Mouse (Mus musculus) heart, embryonic 16.5 days (tissue): ENCODE measurements around the gene Baiap2l1. TPM values are rescaled to one million over a fixed set of nuclear protein-coding genes. Genes with fewer than 3 reads are reported as not detected.

ENCODE experiments used
- ATAC-seq: fragments of 200-750 bp; cut with Nextera tagmentation; replicated peaks from 2 replicates; pipeline ENCODE4 v1.8.0; 2017; ENCODE audit warnings: moderate number of reproducible peaks; ENCODE audit not compliant: insufficient read depth, low FRiP score; ENCODE audit errors: extremely low read depth
- H3K27ac ChIP-seq: fragments of 300-500 bp; sonication (generic); 2 replicates; pipeline ENCODE4 v1.5.1; 2014; ENCODE audit warnings: mild to moderate bottlenecking, low read length, control low read depth, moderate library complexity
- H3K27me3 ChIP-seq: fragments of 300-500 bp; sonication (generic); 2 replicates; pipeline ENCODE4 v1.6.1; 2014; ENCODE audit warnings: low read length, mixed read lengths; ENCODE audit not compliant: control insufficient read depth, insufficient read depth
- H3K36me3 ChIP-seq: fragments of 300-500 bp; sonication (generic); 2 replicates; pipeline ENCODE4 v1.6.1; 2014; ENCODE audit not compliant: control insufficient read depth, insufficient read depth
- H3K4me1 ChIP-seq: fragments of 300-500 bp; sonication (generic); 2 replicates; pipeline ENCODE4 v1.6.1; 2014; ENCODE audit warnings: low read length, mixed read lengths; ENCODE audit not compliant: control insufficient read depth, insufficient read depth
- H3K4me2 ChIP-seq: fragments of 300-500 bp; sonication (generic); 2 replicates; pipeline ENCODE4 v1.6.1; 2014; ENCODE audit warnings: low read depth, mild to moderate bottlenecking, control low read depth, low read length
- H3K4me3 ChIP-seq: fragments of 300-500 bp; sonication (generic); 2 replicates; pipeline ENCODE4 v1.5.1; 2014; ENCODE audit warnings: mild to moderate bottlenecking, control low read depth, low read length
- H3K9ac ChIP-seq: fragments of 300-500 bp; sonication (generic); 2 replicates; pipeline ENCODE4 v1.6.1; 2014; ENCODE audit warnings: low read length, control low read depth
- H3K9me3 ChIP-seq: fragments of 300-500 bp; sonication (generic); replicated peaks from 2 replicates; pipeline ENCODE4 v1.6.1; 2016; ENCODE audit warnings: low read length; ENCODE audit not compliant: control insufficient read depth
- WGBS: fragments of 180-500 bp; shearing (Covaris S2); extraction: QIAGEN DNeasy Blood & Tissue Kit; methylation state at CpG from one replicate; pipeline ENCODE4 v1.1.7; 2014; 5-methylcytosine and 5-hydroxymethylcytosine counted together
- polyA plus RNA-seq: library from polyadenylated mRNA; unstranded; fragments of >200 nt; fragmentation: Nextera tagmentation; extraction: Ambion mirVana; gene quantifications from 2 replicates; pipeline ENCODE4 v1.2.1, GENCODE M21; 2015

The Baiap2l1 gene
- 12.0 and 12.5 TPM in 2 replicates for polyA plus RNA-seq

GRCm38 (mm10) chr5:144357881-144358591 is at the start of gene Baiap2l1:
TSS of gene Baiap2l1 (minus strand) at chr5:144358112.
- H3K4me3 ChIP-seq, result peak within 1 kb of the TSS; percentile 61

GRCm38 (mm10) chr5:144406256-144406655 is 48.3 kb upstream of the Baiap2l1 start:
- Histone ChIP-seq H3K27ac (no peak overlapping the region), H3K4me3 (no peak overlapping the region), H3K4me2 (no peak overlapping the region), H3K9ac (no peak overlapping the region), H3K27me3 (no peaks in the 10 kb centered on the region), H3K9me3 (no peaks in the 10 kb centered on the region), H3K36me3 (no peaks in the 10 kb centered on the region), H3K4me1 (no peaks in the 10 kb centered on the region)
- WGBS, result 81% methylated on average over 11 of the region's 11 CpGs
- no peak for ATAC-seq

More at GRCm38 (mm10) chr5:144357881-144358591, at the start of gene Baiap2l1:
- Histone ChIP-seq H3K9me3 (no peaks in the 10 kb centered on the region), H3K4me2 (peak within 1 kb of the TSS; percentile 72), H3K4me1 (peaks cover 4% of the 10 kb centered on the region; the same call in 1 of the 2 replicates), H3K27me3 (no peaks in the 10 kb centered on the region; the same call in 1 of the 2 replicates), H3K36me3 (no peaks in the 10 kb centered on the region), H3K9ac (peak within 1 kb of the TSS; percentile 74), H3K27ac (peak within 1 kb of the TSS; percentile 75)
- peak; percentile 93 for ATAC-seq
- under 1% methylated on average over 59 of the region's 60 CpGs for WGBS

DNA sequence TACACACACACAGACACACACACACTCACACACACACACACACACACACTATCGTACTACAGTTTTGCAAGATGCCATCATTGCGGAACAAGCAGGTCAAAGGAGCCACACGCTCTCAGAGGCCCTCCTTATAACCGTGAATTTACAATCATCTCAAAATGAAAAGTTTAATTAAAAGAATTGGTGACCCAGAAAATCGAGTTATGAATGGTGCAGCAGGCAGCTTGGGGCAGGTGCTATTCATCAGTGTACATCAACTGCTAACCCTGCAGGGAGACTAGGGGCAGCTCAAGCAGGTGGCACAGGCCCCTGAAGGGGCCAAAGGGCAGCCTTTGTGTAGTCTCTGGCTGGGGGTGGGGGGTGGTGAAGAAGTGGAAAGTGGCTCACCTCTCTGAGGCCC is 42.9 kb upstream of the Baiap2l1 start:
- Histone ChIP-seq H3K36me3 (no peaks in the 10 kb centered on the region), H3K9me3 (peaks cover 3% of the 10 kb centered on the region; the same call in 1 of the 2 replicates), H3K4me3 (no peak overlapping the region), H3K4me2 (no peak overlapping the region), H3K27ac (no peak overlapping the region), H3K4me1 (no peaks in the 10 kb centered on the region), H3K27me3 (no peaks in the 10 kb centered on the region), H3K9ac (no peak overlapping the region)
- ATAC-seq, result no peak
- WGBS, result 84% methylated on average over 5 of the region's 5 CpGs

DNA sequence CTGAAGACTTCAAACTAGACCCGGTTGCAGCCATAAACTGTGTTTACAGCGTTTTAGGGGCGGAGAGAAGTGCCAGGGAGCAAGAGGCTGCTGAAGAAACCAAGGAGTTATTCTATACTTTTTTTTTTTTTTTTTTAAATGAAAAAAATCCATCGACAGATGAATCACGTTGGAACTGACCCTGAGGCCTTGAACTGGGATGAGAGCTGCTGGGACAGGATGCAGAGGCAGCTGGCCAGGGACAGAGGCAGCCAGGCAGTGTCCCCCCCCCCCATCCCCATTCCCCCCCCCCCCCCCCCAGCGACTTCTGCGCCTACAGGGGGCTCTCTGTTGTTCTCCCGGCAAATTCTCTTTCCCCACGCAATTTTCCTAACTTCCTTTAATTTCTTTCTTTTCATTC is 39.7 kb upstream of the Baiap2l1 start:
- H3K27me3 ChIP-seq, result no peaks in the 10 kb centered on the region
- WGBS, result 29% methylated on average over 5 of the region's 9 CpGs
- no peak for ATAC-seq
- no peaks in the 10 kb centered on the region for H3K4me1 ChIP-seq
- H3K9me3 ChIP-seq, result peaks cover 3% of the 10 kb centered on the region; the same call in 1 of the 2 replicates
- no peaks in the 10 kb centered on the region for H3K36me3 ChIP-seq
- H3K9ac ChIP-seq, result no peak overlapping the region
- H3K27ac ChIP-seq, result no peak overlapping the region
- no peak overlapping the region for H3K4me3 ChIP-seq
- H3K4me2 ChIP-seq, result no peak overlapping the region

GRCm38 (mm10) chr5:144394142-144394541 is 36.2 kb upstream of the Baiap2l1 start:
- ATAC-seq, result no peak
- Histone ChIP-seq H3K27ac (no peak overlapping the region), H3K4me3 (no peak overlapping the region), H3K9me3 (peaks cover 3% of the 10 kb centered on the region; the same call in 1 of the 2 replicates), H3K4me2 (no peak overlapping the region), H3K36me3 (no peaks in the 10 kb centered on the region), H3K9ac (no peak overlapping the region), H3K4me1 (no peaks in the 10 kb centered on the region), H3K27me3 (no peaks in the 10 kb centered on the region)
- WGBS, result 90% methylated on average over 2 of the region's 2 CpGs

DNA sequence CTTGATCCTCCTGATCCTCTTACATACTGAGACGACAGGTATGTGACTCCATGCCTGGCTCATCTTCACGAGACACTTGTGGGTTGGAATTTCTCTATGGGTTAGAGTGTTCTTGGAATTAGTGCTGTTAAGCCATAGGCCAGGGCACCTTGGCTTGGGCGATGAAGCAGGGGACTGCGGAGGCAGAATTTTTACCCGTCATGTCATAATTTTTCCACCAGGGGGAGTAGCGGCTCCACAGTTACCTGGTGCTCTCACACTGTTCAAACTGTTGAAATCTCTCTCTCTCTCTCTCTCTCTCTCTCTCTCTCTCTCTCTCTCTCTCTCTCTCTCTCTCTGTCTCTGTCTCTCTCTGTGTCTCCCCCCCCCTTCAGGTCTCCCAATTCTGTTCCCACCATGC is 29.9 kb upstream of the Baiap2l1 start:
- 0 out of 2 replicates have a peak, but pooled peaks cover 4% of the 10 kb centered on the region for H3K9me3 ChIP-seq
- H3K27me3 ChIP-seq, result no peaks in the 10 kb centered on the region
- ATAC-seq, result no peak; the same call in 1 of the 2 replicates
- no peak overlapping the region for H3K9ac ChIP-seq
- H3K4me2 ChIP-seq, result no peak overlapping the region
- 9% methylated on average over 6 of the region's 6 CpGs for WGBS
- no peak overlapping the region for H3K4me3 ChIP-seq
- H3K36me3 ChIP-seq, result no peaks in the 10 kb centered on the region
- H3K27ac ChIP-seq, result no peak overlapping the region
- no peaks in the 10 kb centered on the region for H3K4me1 ChIP-seq

GRCm38 (mm10) chr5:144383936-144384335 is 26.0 kb upstream of the Baiap2l1 start:
- Histone ChIP-seq H3K9ac (no peak overlapping the region), H3K4me2 (no peak overlapping the region), H3K27me3 (no peaks in the 10 kb centered on the region), H3K27ac (no peak overlapping the region), H3K4me1 (no peaks in the 10 kb centered on the region), H3K4me3 (no peak overlapping the region), H3K9me3 (0 out of 2 replicates have a peak, but pooled peaks cover 4% of the 10 kb centered on the region), H3K36me3 (no peaks in the 10 kb centered on the region)
- no peak for ATAC-seq
- 67% methylated on average over 3 of the region's 3 CpGs for WGBS

GRCm38 (mm10) chr5:144381782-144382181 is 23.9 kb upstream of the Baiap2l1 start:
- 0 out of 2 replicates have a peak, but pooled peaks cover 4% of the 10 kb centered on the region for H3K9me3 ChIP-seq
- no peaks in the 10 kb centered on the region for H3K4me1 ChIP-seq
- H3K4me3 ChIP-seq, result no peak overlapping the region
- H3K27me3 ChIP-seq, result no peaks in the 10 kb centered on the region
- H3K27ac ChIP-seq, result no peak overlapping the region
- 87% methylated on average over 3 of the region's 3 CpGs for WGBS
- no peak overlapping the region for H3K9ac ChIP-seq
- no peaks in the 10 kb centered on the region for H3K36me3 ChIP-seq
- no peak overlapping the region for H3K4me2 ChIP-seq
- ATAC-seq, result no peak

- Histone ChIP-seq H3K36me3 (no peaks in the 10 kb centered on the region), H3K4me1 (no peaks in the 10 kb centered on the region), H3K9me3 (0 out of 2 replicates have a peak, but pooled peaks cover 4% of the 10 kb centered on the region), H3K9ac (no peak overlapping the region), H3K4me2 (no peak overlapping the region), H3K27ac (no peak overlapping the region), H3K4me3 (no peak overlapping the region), H3K27me3 (no peaks in the 10 kb centered on the region)
- WGBS, result 55% methylated on average over 7 of the region's 7 CpGs
- ATAC-seq, result no peak
These were observed 22.8 kb upstream of the Baiap2l1 start for GRCm38 (mm10) chr5:144380689-144381088.
